Mouse (Mus musculus) erythroblast, embryonic 14.5 days (primary cell): ENCODE measurements around the gene Gigyf2.

Source experiments
- GATA1 ChIP-seq: IDR thresholded peaks from 2 replicates; pipeline ENCODE4 v1.6.1; 2012; ENCODE audit warnings: low read length, inconsistent platforms, mixed read lengths
- TAL1 ChIP-seq: IDR thresholded peaks from 3 replicates; pipeline ENCODE4 v1.6.1; 2012; ENCODE audit warnings: low read length, inconsistent platforms, mixed read lengths

- TF ChIP-seq GATA1, result no peak
- TF ChIP-seq TAL1, result no peak
Observed at GRCm38 (mm10) chr1:87486386-87486785, 159.6 kb downstream of the Gigyf2 start.
